Mouse (Mus musculus): ENCODE results near the gene Vipr1. TPM values are rescaled to one million over a fixed set of nuclear protein-coding genes. Genes with fewer than 3 reads are reported as not detected.

The Vipr1 gene
- total and polyA plus RNA-seq, 3 experiments, result 0.08 to 0.11 TPM; not detected in 1

GRCm38 (mm10) chr9:121658248-121658647 is 15.7 kb downstream of the Vipr1 start:
- H3K27ac ChIP-seq (ENCODE audit: insufficient read depth, low read depth), result no peak overlapping the region
- dilution Hi-C loops (cut with MboI; ENCODE audit: extremely low pct_ligation_motif_present, extremely low pct_unique_long_range_greater_than_20kb, low sequenced_read_pairs), result no loop called here
- no peak overlapping the region for H3K9ac ChIP-seq (ENCODE audit: insufficient read depth, low read depth)
- in situ Hi-C loops (cut with MboI; ENCODE audit: low pct_ligation_motif_present, low pct_unique_long_range_greater_than_20kb, low sequenced_read_pairs), result no loop called here
- no peaks in the 10 kb centered on the region for H3K9me3 ChIP-seq (replicated peaks; ENCODE audit: low read length)
- H3K36me3 ChIP-seq (replicated peaks in 1 of 2; ENCODE audit: control insufficient read depth in 1 of 2, insufficient read depth in 1 of 2, low read length in 1 of 2), result no peaks in the 10 kb centered on the region
- no peak for DNase-seq (ENCODE audit: extremely low read depth)
- H3K4me3 ChIP-seq (replicated peaks in 1 of 3; ENCODE audit: low read depth in 2 of 3, low read length in 2 of 3, poor library complexity in 1 of 3), result no peak overlapping the region
- peaks cover 20% of the 10 kb centered on the region for H3K27me3 ChIP-seq (replicated peaks)
- H3K4me1 ChIP-seq (ENCODE audit: control insufficient read depth in 1 of 2, insufficient read depth in 2 of 2), result peaks cover 0 to 47% of the 10 kb centered on the region in 2 experiments; a peak in 2 of 4 replicates
- no peak for TF ChIP-seq MAX (IDR thresholded peaks at IDR 0.05; ENCODE audit: low read length)
- no peak for TF ChIP-seq MYC (IDR thresholded peaks at IDR 0.05; ENCODE audit: low read depth, low read length)
- no peak for TF ChIP-seq IRF4 (IDR thresholded peaks at IDR 0.05; ENCODE audit: low read depth, low read length)
- no peak for TF ChIP-seq SMC3 (IDR thresholded peaks at IDR 0.05; ENCODE audit: low read depth, low read length)
- no peak for TF ChIP-seq NELFE (IDR thresholded peaks at IDR 0.05; ENCODE audit: low read depth, low read length)
- TF ChIP-seq EP300 (IDR thresholded peaks at IDR 0.05; ENCODE audit: low read length), result no peak
- no peak for TF ChIP-seq MXI1 (IDR thresholded peaks at IDR 0.05; ENCODE audit: low read depth, low read length)
- TF ChIP-seq RAD21 (IDR thresholded peaks at IDR 0.05; ENCODE audit: low read depth, low read length), result no peak
- TF ChIP-seq MAFK (IDR thresholded peaks at IDR 0.05; ENCODE audit: insufficient replicate concordance, low read length), result no peak
- TF ChIP-seq BHLHE40 (IDR thresholded peaks at IDR 0.05; ENCODE audit: low read depth, low read length), result no peak
- no peak for TF ChIP-seq USF1 (IDR thresholded peaks at IDR 0.05; ENCODE audit: low read depth, low read length)
- no peak for TF ChIP-seq TBP (conservative IDR thresholded peaks at IDR 0.05; ENCODE audit: low read depth, low read length)
- no peak for TF ChIP-seq UBTF (IDR thresholded peaks at IDR 0.05; ENCODE audit: low read depth, low read length)
- no peak for TF ChIP-seq CHD1 (IDR thresholded peaks at IDR 0.05; ENCODE audit: low read depth, low read length)
- H3K4me2 ChIP-seq (ENCODE audit: insufficient read depth, low read depth, poor library complexity, severe bottlenecking), result no peak overlapping the region
- H3K79me2 ChIP-seq (replicated peaks; ENCODE audit: control insufficient read depth, extremely low read depth, insufficient read depth, poor library complexity, severe bottlenecking), result no peaks in the 10 kb centered on the region

DNA sequence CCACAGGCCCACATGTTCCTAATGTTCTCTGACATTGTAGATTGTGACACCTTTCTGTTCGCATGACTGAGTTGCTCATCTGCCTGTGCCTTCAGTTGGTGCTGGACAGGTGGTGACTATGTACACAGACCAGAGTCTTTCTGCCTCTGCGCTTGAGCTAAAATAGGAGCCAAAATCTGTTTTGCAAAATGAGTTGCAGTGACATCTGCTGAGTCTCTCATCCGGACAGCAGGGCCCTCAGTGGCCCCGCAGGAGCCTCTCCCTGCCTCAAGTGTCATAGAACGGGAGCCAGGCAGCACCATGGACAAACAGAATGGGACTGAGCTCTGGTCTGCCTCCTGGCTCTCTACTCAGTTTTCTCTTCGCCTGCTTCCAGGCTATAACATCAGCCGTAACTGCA is 17.3 kb downstream of the Vipr1 start:
- no peak overlapping the region for H3K9ac ChIP-seq (ENCODE audit: insufficient read depth, low read depth)
- H3K79me2 ChIP-seq (replicated peaks; ENCODE audit: control insufficient read depth, extremely low read depth, insufficient read depth, poor library complexity, severe bottlenecking), result no peaks in the 10 kb centered on the region
- no peaks in the 10 kb centered on the region for H3K36me3 ChIP-seq (replicated peaks in 1 of 2; ENCODE audit: control insufficient read depth in 1 of 2, insufficient read depth in 1 of 2, low read length in 1 of 2)
- in situ Hi-C loops (cut with MboI; ENCODE audit: low pct_ligation_motif_present, low pct_unique_long_range_greater_than_20kb, low sequenced_read_pairs), result no loop called here
- no peaks in the 10 kb centered on the region for H3K9me3 ChIP-seq (replicated peaks; ENCODE audit: low read length)
- dilution Hi-C loops (cut with MboI; ENCODE audit: extremely low pct_ligation_motif_present, extremely low pct_unique_long_range_greater_than_20kb, low sequenced_read_pairs), result no loop called here
- no peak for TF ChIP-seq ETS1 (conservative IDR thresholded peaks at IDR 0.05; ENCODE audit: low read depth, low read length)
- no peak for TF ChIP-seq SMC3 (IDR thresholded peaks at IDR 0.05; ENCODE audit: low read depth, low read length)
- no peak for TF ChIP-seq MYC (IDR thresholded peaks at IDR 0.05; ENCODE audit: low read depth, low read length)
- TF ChIP-seq RCOR1 (conservative IDR thresholded peaks at IDR 0.05; ENCODE audit: low read depth, low read length), result no peak
- no peak for TF ChIP-seq RAD21 (IDR thresholded peaks at IDR 0.05; ENCODE audit: low read depth, low read length)
- no peak for TF ChIP-seq SIN3A (IDR thresholded peaks at IDR 0.05; ENCODE audit: low read length)
- no peak for TF ChIP-seq UBTF (IDR thresholded peaks at IDR 0.05; ENCODE audit: low read depth, low read length)
- TF ChIP-seq TBP (conservative IDR thresholded peaks at IDR 0.05; ENCODE audit: low read depth, low read length), result no peak
- TF ChIP-seq CHD2 (IDR thresholded peaks at IDR 0.05; ENCODE audit: low read length), result no peak
- no peak for TF ChIP-seq CTCF (conservative IDR thresholded peaks at IDR 0.05 in 1 of 2, IDR thresholded peaks at IDR 0.05 in 1 of 2; ENCODE audit: low read depth in 2 of 2, low read length in 2 of 2)
- TF ChIP-seq NELFE (IDR thresholded peaks at IDR 0.05; ENCODE audit: low read depth, low read length), result no peak
- H3K27ac ChIP-seq (ENCODE audit: insufficient read depth, low read depth), result no peak overlapping the region
- no peak for DNase-seq (ENCODE audit: extremely low read depth)
- H3K4me1 ChIP-seq (ENCODE audit: control insufficient read depth in 1 of 2, insufficient read depth in 2 of 2), result peaks cover 0 to 34% of the 10 kb centered on the region in 2 experiments; a peak in 2 of 4 replicates
- H3K4me2 ChIP-seq (ENCODE audit: insufficient read depth, low read depth, poor library complexity, severe bottlenecking), result peak overlapping the region; percentile 15; the same call in 1 of the 2 replicates
- H3K27me3 ChIP-seq (replicated peaks), result peaks cover 34% of the 10 kb centered on the region
- H3K4me3 ChIP-seq (replicated peaks in 1 of 3; ENCODE audit: low read depth in 2 of 3, low read length in 2 of 3, poor library complexity in 1 of 3), result no peak overlapping the region
